Mouse (Mus musculus) lung, embryonic 16.5 days (tissue): ENCODE results near the gene Lbh. TPM values are rescaled to one million over a fixed set of nuclear protein-coding genes. Genes with fewer than 3 reads are reported as not detected.

Experiments used
- ATAC-seq: fragments of 200-750 bp; cut with Nextera tagmentation; 2 replicates; pipeline ENCODE4 v1.8.0; 2017; ENCODE audit warnings: low read depth, mild to moderate bottlenecking, moderate library complexity
- H3K27ac ChIP-seq: fragments of 300-500 bp; sonication (generic); 2 replicates; pipeline ENCODE4 v1.5.1; 2014; ENCODE audit warnings: mild to moderate bottlenecking, control low read depth, low read length
- H3K27me3 ChIP-seq: fragments of 300-500 bp; sonication (generic); 2 replicates; pipeline ENCODE4 v1.6.1; 2014; ENCODE audit warnings: low read depth, low read length, mixed read lengths; ENCODE audit not compliant: control insufficient read depth, insufficient read depth
- H3K36me3 ChIP-seq: fragments of 300-500 bp; sonication (generic); 2 replicates; pipeline ENCODE4 v1.6.1; 2014; ENCODE audit warnings: low read length; ENCODE audit not compliant: control insufficient read depth, insufficient read depth
- H3K4me1 ChIP-seq: fragments of 300-500 bp; sonication (generic); replicated peaks from 2 replicates; pipeline ENCODE4 v1.6.1; 2014; ENCODE audit warnings: low read length, mixed read lengths; ENCODE audit not compliant: control insufficient read depth, insufficient read depth
- H3K4me2 ChIP-seq: fragments of 300-500 bp; sonication (generic); 2 replicates; pipeline ENCODE4 v1.6.1; 2014; ENCODE audit warnings: low read depth, low read length, control low read depth
- H3K4me3 ChIP-seq: fragments of 300-500 bp; sonication (generic); 2 replicates; pipeline ENCODE4 v1.5.1; 2014; ENCODE audit warnings: mild to moderate bottlenecking, low read length, control low read depth
- H3K9ac ChIP-seq: fragments of 300-500 bp; sonication (generic); 2 replicates; pipeline ENCODE4 v1.6.1; 2014; ENCODE audit warnings: low read length, control low read depth
- H3K9me3 ChIP-seq: fragments of 300-500 bp; sonication (generic); 2 replicates; pipeline ENCODE4 v1.6.1; 2016; ENCODE audit warnings: low read length; ENCODE audit not compliant: control insufficient read depth
- WGBS: fragments of 180-500 bp; shearing (Covaris S2); extraction: QIAGEN DNeasy Blood & Tissue Kit; methylation state at CpG from one replicate; pipeline ENCODE4 v1.1.7; 2014; 5-methylcytosine and 5-hydroxymethylcytosine counted together
- polyA plus RNA-seq: library from polyadenylated mRNA; unstranded; fragments of >200 nt; fragmentation: Nextera tagmentation; extraction: Ambion mirVana; gene quantifications from 2 replicates; pipeline ENCODE4 v1.2.1, GENCODE M21; 2015

Lbh gene
- polyA plus RNA-seq, 1 experiment from 2014 or later, result 8.8 TPM

DNA sequence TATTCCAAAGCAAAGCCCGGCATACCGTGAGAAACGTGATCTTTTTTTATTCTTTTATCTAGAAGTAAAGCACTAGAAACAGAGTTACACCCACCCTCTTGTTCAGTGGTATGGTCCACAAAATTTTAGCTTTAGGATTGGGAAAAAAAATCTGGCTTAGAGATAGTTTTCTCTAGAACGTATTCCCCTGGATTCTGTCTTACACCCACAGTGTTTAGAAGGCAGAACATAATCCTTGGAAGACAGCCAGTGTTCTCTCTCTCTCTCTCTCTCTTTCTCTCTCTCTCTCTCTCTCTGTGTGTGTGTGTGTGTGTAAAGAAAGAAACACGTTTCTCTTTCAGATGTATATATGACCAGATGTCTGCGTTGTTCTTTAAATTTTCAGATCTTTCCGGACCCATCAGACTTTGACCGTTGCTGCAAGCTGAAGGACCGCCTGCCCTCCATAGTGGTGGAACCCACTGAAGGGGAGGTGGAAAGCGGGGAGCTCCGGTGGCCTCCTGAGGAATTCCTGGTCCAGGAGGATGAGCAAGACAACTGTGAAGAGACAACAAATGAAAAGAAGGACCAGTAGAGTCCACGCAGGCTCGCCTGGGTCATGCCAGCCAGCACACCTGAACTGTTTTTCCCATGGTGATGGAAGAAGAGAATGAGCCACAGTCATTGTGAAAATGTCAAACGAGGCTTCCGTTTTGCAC, 20.9 kb downstream of the Lbh start:
- H3K4me2 ChIP-seq, result no peak overlapping the region
- no peak overlapping the region for H3K9ac ChIP-seq
- peaks cover 51% of the 10 kb centered on the region for H3K4me1 ChIP-seq
- no peak overlapping the region for H3K4me3 ChIP-seq
- no peaks in the 10 kb centered on the region for H3K27me3 ChIP-seq
- peak overlapping the region; percentile 48; the same call in 1 of the 2 replicates for H3K27ac ChIP-seq
- peaks cover 28% of the 10 kb centered on the region for H3K36me3 ChIP-seq
- no peaks in the 10 kb centered on the region for H3K9me3 ChIP-seq
- 69% methylated on average over 15 of the region's 15 CpGs for WGBS
- no peak for ATAC-seq

DNA sequence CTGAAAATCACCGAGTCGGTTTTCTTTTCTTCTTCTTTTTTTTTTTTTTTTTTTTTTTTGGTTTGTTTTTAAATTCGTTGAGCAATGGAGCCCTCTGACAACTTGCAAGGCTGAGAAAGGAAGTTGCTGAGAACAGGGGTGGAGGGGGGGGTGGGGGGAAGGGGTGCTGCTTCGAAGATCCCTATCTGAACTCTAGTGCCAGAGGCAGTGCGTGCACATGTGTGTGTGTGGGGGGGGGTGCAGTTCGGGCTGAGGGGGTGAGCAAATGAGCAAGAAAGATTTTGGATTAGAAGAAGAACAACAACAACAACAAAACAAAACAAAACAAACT, 21.4 kb downstream of the Lbh start:
- Histone ChIP-seq H3K4me3 (no peak overlapping the region), H3K4me1 (peaks cover 46% of the 10 kb centered on the region), H3K9me3 (no peaks in the 10 kb centered on the region), H3K4me2 (no peak overlapping the region), H3K36me3 (peaks cover 28% of the 10 kb centered on the region), H3K27me3 (no peaks in the 10 kb centered on the region), H3K27ac (no peak overlapping the region), H3K9ac (no peak overlapping the region)
- no peak for ATAC-seq
- WGBS, result 68% methylated on average over 6 of the region's 6 CpGs

DNA sequence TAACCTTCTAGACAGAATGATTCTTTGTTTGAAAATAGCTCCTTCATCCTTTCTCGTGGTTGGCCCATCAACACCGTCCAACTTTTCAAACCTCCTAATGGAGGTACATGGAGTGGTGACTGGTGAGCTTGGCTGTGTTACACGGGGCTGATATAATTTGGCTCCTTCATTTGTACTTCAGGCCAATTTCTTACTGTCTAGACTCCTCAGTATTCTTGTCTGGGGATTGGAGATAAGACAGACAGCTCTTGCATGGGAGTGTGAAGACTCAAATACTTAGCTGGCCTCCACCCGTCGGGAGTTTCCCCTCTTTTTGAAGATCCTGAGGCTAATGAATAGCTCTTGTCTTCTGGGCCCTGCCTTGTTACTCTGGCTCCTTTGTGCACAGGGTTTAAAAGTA, 26.3 kb downstream of the Lbh start:
- ATAC-seq, result no peak
- H3K4me1 ChIP-seq, result peaks cover 14% of the 10 kb centered on the region
- H3K36me3 ChIP-seq, result peaks cover 25% of the 10 kb centered on the region
- no peak overlapping the region for H3K4me2 ChIP-seq
- WGBS, result 65% methylated on average over 5 of the region's 5 CpGs
- H3K27me3 ChIP-seq, result no peaks in the 10 kb centered on the region
- no peaks in the 10 kb centered on the region for H3K9me3 ChIP-seq
- H3K9ac ChIP-seq, result no peak overlapping the region
- no peak overlapping the region for H3K4me3 ChIP-seq
- no peak overlapping the region for H3K27ac ChIP-seq

DNA sequence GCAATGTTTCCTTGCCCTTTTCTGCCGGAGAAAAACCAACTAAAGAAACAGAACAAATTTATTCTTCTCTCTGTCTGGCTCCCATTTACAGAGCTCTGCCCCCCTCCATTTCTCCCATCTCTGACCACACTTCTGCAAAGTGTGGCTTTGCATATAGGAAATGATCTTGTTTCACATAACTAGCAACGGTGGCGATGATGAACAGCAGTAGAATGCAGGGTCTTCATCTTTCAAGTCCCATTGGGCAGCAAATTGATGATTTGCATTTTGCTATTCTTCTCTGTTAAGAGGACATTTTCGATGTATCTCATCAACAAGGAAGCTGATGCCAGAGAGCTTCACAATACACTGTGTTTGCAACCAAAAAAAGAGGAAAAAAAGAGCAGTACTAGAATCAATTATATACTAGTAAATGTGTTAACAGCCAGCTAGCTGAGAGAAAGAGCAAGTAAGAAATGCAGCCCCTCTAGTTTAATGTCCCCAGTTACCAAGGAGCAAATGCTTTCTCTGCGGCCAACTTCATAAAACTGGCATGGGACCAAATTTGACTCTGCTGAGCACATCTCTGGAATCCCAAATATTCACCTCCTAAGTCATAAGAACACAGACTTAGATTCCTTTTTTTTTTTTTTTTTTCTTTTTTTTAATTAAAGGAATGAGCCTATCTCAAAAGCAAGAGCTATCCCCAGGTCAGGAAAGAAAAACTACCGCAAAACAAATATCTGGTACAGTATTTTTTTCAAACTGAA, 29.2 kb downstream of the Lbh start:
- WGBS, result 40% methylated on average over 6 of the region's 6 CpGs

GRCm38 (mm10) chr17:72948119-72948518, 30.0 kb downstream of the Lbh start:
- WGBS, result 57% methylated on average over 9 of the region's 9 CpGs
- ATAC-seq, result 0 out of 2 replicates have a peak, but pooled peaks have one; percentile 29
- H3K4me2 ChIP-seq, result no peak overlapping the region
- H3K9ac ChIP-seq, result no peak overlapping the region
- H3K9me3 ChIP-seq, result no peaks in the 10 kb centered on the region
- H3K36me3 ChIP-seq, result 0 out of 2 replicates have a peak, but pooled peaks cover under 1% of the 10 kb centered on the region
- peaks cover 14% of the 10 kb centered on the region for H3K4me1 ChIP-seq
- no peak overlapping the region for H3K4me3 ChIP-seq
- peak overlapping the region; percentile 29; the same call in 1 of the 2 replicates for H3K27ac ChIP-seq
- no peaks in the 10 kb centered on the region for H3K27me3 ChIP-seq

More for the DNA sequence above, 29.2 kb downstream of the Lbh start:
- Histone ChIP-seq H3K9me3 (no peaks in the 10 kb centered on the region), H3K27ac (peak overlapping the region; percentile 27; the same call in 1 of the 2 replicates), H3K27me3 (no peaks in the 10 kb centered on the region), H3K4me2 (no peak overlapping the region), H3K4me3 (no peak overlapping the region), H3K36me3 (peaks cover 6% of the 10 kb centered on the region), H3K4me1 (peaks cover 14% of the 10 kb centered on the region), H3K9ac (no peak overlapping the region)
- ATAC-seq, result peak; percentile 63

DNA sequence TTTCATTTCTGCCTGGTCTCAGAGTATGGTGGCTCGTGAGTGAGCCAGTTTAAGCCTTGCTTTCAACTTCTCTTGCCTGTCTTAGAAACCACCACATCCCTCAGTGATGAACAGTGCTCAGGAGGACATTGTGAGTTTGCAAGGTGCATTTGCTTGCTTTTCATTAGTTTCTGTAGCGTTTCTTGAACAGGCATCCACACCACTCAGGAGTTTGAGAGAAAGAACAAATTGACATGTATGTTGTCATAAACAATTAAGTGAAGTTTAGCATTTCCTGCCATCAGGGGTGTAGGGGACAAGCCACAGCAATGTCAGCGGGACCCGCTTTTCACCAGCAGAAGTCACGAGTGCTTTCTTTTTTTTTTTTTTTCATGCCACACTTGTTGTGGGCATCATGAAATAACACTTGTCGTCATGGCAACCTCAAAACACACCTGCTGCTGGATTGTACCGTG, 31.2 kb downstream of the Lbh start:
- Histone ChIP-seq H3K4me1 (peaks cover 14% of the 10 kb centered on the region), H3K27ac (no peak overlapping the region), H3K4me2 (no peak overlapping the region), H3K36me3 (no peaks in the 10 kb centered on the region), H3K9ac (no peak overlapping the region), H3K4me3 (no peak overlapping the region), H3K27me3 (no peaks in the 10 kb centered on the region), H3K9me3 (no peaks in the 10 kb centered on the region)
- 80% methylated on average over 7 of the region's 7 CpGs for WGBS
- no peak for ATAC-seq

GRCm38 (mm10) chr17:72951331-72951730, 33.2 kb downstream of the Lbh start:
- Histone ChIP-seq H3K4me1 (peaks cover 22% of the 10 kb centered on the region), H3K9me3 (no peaks in the 10 kb centered on the region), H3K27ac (no peak overlapping the region), H3K9ac (no peak overlapping the region), H3K4me3 (no peak overlapping the region), H3K4me2 (no peak overlapping the region), H3K27me3 (no peaks in the 10 kb centered on the region), H3K36me3 (no peaks in the 10 kb centered on the region)
- ATAC-seq, result no peak
- 70% methylated on average over 6 of the region's 6 CpGs for WGBS

- H3K27ac ChIP-seq, result no peak overlapping the region
- no peaks in the 10 kb centered on the region for H3K27me3 ChIP-seq
- ATAC-seq, result no peak
- no peak overlapping the region for H3K9ac ChIP-seq
- H3K4me1 ChIP-seq, result peaks cover 8% of the 10 kb centered on the region
- WGBS, result 81% methylated on average over 6 of the region's 6 CpGs
- no peaks in the 10 kb centered on the region for H3K36me3 ChIP-seq
- no peak overlapping the region for H3K4me2 ChIP-seq
- no peaks in the 10 kb centered on the region for H3K9me3 ChIP-seq
- no peak overlapping the region for H3K4me3 ChIP-seq
Measured at GRCm38 (mm10) chr17:72953811-72954685, 35.9 kb downstream of the Lbh start.

DNA sequence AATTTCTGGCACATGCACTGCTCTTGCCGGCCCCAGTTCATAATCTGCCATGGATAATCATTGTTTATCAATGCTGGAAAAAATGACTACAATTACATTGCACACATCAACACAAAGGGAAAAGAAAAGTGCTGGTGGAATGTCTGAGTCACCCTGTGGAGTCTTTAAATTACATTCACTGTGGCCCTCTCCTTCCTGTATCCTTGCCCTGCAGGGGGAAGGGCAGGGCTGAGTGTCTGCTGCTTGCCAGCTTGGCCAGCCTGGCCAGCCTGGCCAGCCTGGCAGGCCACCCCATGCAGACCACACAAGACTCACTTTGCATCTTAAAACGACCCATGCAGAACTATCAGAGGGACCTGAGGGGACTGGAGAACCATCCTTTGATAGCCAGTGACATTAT, 37.4 kb downstream of the Lbh start:
- Histone ChIP-seq H3K27me3 (no peaks in the 10 kb centered on the region), H3K9ac (no peak overlapping the region), H3K4me3 (no peak overlapping the region), H3K27ac (no peak overlapping the region), H3K4me2 (no peak overlapping the region), H3K9me3 (no peaks in the 10 kb centered on the region), H3K36me3 (no peaks in the 10 kb centered on the region), H3K4me1 (peaks cover 8% of the 10 kb centered on the region)
- 35% methylated on average over 2 of the region's 2 CpGs for WGBS
- peak; percentile 23; the same call in 1 of the 2 replicates for ATAC-seq
